Mouse (Mus musculus) T-helper 17 cell (primary cell): ENCODE results near the gene Gtsf2.
"Not testable (repeated sequence)": the region's sequence is repeated elsewhere in the genome, so short reads cannot be mapped to it uniquely, and the experiment has no call there.

Experiments
- in situ Hi-C, 2 experiments: fragments of 300-600 bp; cut with MboI, MseI; formaldehyde crosslinking; loops; 1 replicate in 1 of 2; 2 replicates in 1 of 2; pipeline ENCODE4 v1.15.1; 2025; ENCODE audit warnings: high pct_unique_total_duplicates in 2 of 2

The Gtsf2 gene

GRCm38 (mm10) chr15:103448369-103448768 lies at the start of gene Gtsf2:
Gene Gtsf2, minus strand, starts transcription at chr15:103448469.
- in situ Hi-C loops = no loop called here

- in situ Hi-C loops = no loop called here
These were observed 48.2 kb upstream of the Gtsf2 start for GRCm38 (mm10) chr15:103496204-103497140.

- in situ Hi-C loops = no loop called here
These were observed 40.1 kb upstream of the Gtsf2 start for GRCm38 (mm10) chr15:103488336-103488735.

GRCm38 (mm10) chr15:103486658-103487057 lies 38.4 kb upstream of the Gtsf2 start:
- in situ Hi-C loops = no loop called here

GRCm38 (mm10) chr15:103485106-103485505 lies 36.8 kb upstream of the Gtsf2 start:
- in situ Hi-C loops = no loop called here

- in situ Hi-C loops = no loop called here
These were observed 36.2 kb upstream of the Gtsf2 start for GRCm38 (mm10) chr15:103484490-103484889.

- in situ Hi-C loops = no loop called here
These were observed 34.2 kb upstream of the Gtsf2 start for GRCm38 (mm10) chr15:103482488-103482887.

GRCm38 (mm10) chr15:103480129-103480528 lies 31.9 kb upstream of the Gtsf2 start:
- in situ Hi-C loops = no loop called here

GRCm38 (mm10) chr15:103479080-103479606 lies 30.9 kb upstream of the Gtsf2 start:
- in situ Hi-C loops = no loop called here

GRCm38 (mm10) chr15:103473769-103474168 lies 25.5 kb upstream of the Gtsf2 start:
- in situ Hi-C loops = no loop called here

- in situ Hi-C loops = no loop called here
These were observed 24.9 kb upstream of the Gtsf2 start for GRCm38 (mm10) chr15:103473182-103473581.

- in situ Hi-C loops = no loop called here
These were observed 24.0 kb upstream of the Gtsf2 start for GRCm38 (mm10) chr15:103472265-103472664.

GRCm38 (mm10) chr15:103471488-103472194 lies 23.4 kb upstream of the Gtsf2 start:
- in situ Hi-C loops = no loop called here

GRCm38 (mm10) chr15:103462539-103463261 lies 14.4 kb upstream of the Gtsf2 start:
- in situ Hi-C loops = no loop called here

GRCm38 (mm10) chr15:103454449-103454848 lies 6.2 kb upstream of the Gtsf2 start:
- in situ Hi-C loops = loop anchor here in 1 of 2 experiments (5.0 kb wide), 1 partner anchor 107 kb away; no protein-coding TSS in a partner anchor

GRCm38 (mm10) chr15:103453551-103454218 lies 5.4 kb upstream of the Gtsf2 start, which contains the start of gene Nckap1l:
Gene Nckap1l, plus strand, starts transcription at chr15:103453794.
- in situ Hi-C loops = loop anchor here in 1 of 2 experiments (5.0 kb wide), 1 partner anchor 106 kb away; no protein-coding TSS in a partner anchor

- in situ Hi-C loops = not testable (repeated sequence)
These were observed 2.3 kb downstream of the Gtsf2 start for GRCm38 (mm10) chr15:103445966-103446365.

- in situ Hi-C loops = no loop called here
These were observed 18.0 kb downstream of the Gtsf2 start, which contains the start of gene Gtsf1 for GRCm38 (mm10) chr15:103430241-103430640. Gene Gtsf1, minus strand, starts transcription at chr15:103430470.

- in situ Hi-C loops = loop anchor here in 1 of 2 experiments (10.0 kb wide), 1 partner anchor 1492 kb away; no protein-coding TSS in a partner anchor
These were observed 21.3 kb downstream of the Gtsf2 start for GRCm38 (mm10) chr15:103427017-103427416.

- in situ Hi-C loops = not testable (repeated sequence)
These were observed 42.7 kb downstream of the Gtsf2 start for GRCm38 (mm10) chr15:103405586-103405985.

- in situ Hi-C loops = no loop called here
These were observed 46.9 kb downstream of the Gtsf2 start for GRCm38 (mm10) chr15:103401361-103401760.
